Mouse (Mus musculus) small intestine, adult 2 months (tissue): ENCODE data around the gene Taldo1.

ENCODE experiments used
- CTCF ChIP-seq: fragments of 200-500 bp; IDR thresholded peaks from 2 replicates; pipeline ENCODE4 v1.5.1; 2012; ENCODE audit warnings: low read depth, mild to moderate bottlenecking, control low read depth, inconsistent platforms, low read length, moderate library complexity, mixed read lengths; ENCODE audit not compliant: insufficient replicate concordance, insufficient read length; ENCODE audit errors: extremely low read depth
- POLR2A ChIP-seq: fragments of 200-500 bp; IDR thresholded peaks from 2 replicates; pipeline ENCODE4 v1.6.1; 2012; ENCODE audit warnings: low read depth, mild to moderate bottlenecking, control low read depth, inconsistent platforms, low read length, moderate library complexity

DNA sequence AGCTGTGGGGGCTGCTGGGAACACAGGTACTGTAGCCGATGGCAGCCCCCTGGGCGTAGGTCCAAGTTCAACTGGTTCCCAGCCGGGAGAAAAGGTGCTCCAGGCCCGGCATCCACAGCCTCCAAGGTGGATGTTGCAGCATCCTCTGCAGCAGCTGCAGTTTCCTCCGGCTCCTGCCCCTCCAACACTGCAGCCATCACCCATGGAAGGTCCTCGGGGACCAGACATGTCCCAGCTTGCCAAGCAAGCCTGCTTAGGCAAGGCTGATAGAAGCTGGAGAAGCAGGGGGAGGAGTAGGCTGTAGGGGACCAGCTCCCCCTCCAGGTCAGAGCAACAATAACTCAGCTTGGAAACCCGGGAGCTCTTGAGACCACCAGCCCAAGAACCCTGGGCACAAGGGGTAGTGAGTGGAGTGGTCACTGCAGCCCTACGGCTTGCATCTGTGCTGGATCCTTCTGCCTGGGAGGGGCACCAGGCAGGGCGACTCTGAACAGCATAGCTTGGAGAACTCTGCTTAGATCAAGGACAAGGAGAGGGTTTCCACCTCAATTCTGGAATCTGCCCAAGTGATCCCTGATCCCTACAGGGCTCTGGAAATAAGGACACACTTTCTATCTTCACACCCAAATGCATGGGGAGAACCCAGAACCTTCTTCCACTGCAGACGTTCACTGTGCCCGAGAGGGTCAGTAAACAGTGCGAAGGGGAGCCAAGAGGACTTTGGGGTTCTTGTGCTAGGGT is 51.3 kb downstream of the Taldo1 start:
- TF ChIP-seq POLR2A (no peak), CTCF (peak; percentile 36; the same call in 1 of the 2 replicates)
